Mouse (Mus musculus) forebrain, embryonic 15.5 days (tissue): ENCODE measurements at regions not wholly inside any gene's neighbourhood (a gene's known extent, or its start where the extent isn't known, plus 50 kb on each side); places are given as distances from the start of the nearest gene placed in this dataset.

Experiments used
- ATAC-seq: fragments of 200-750 bp; cut with Nextera tagmentation; replicated peaks from 2 replicates; pipeline ENCODE4 v1.8.0; 2017; ENCODE audit warnings: mild to moderate bottlenecking, moderate TSS enrichment, moderate library complexity
- H3K27ac ChIP-seq: fragments of 300-500 bp; sonication (generic); replicated peaks from 2 replicates; pipeline ENCODE4 v1.5.1; 2015; ENCODE audit warnings: mild to moderate bottlenecking, inconsistent platforms
- H3K27me3 ChIP-seq: fragments of 300-500 bp; sonication (generic); 2 replicates; pipeline ENCODE4 v1.6.1; 2015; ENCODE audit warnings: inconsistent platforms
- H3K36me3 ChIP-seq: fragments of 300-500 bp; sonication (generic); 2 replicates; pipeline ENCODE4 v1.6.1; 2015; ENCODE audit warnings: mild to moderate bottlenecking, inconsistent platforms
- H3K4me1 ChIP-seq: fragments of 300-500 bp; sonication (generic); 2 replicates; pipeline ENCODE4 v1.6.1; 2015; ENCODE audit warnings: inconsistent platforms
- H3K4me2 ChIP-seq: fragments of 300-500 bp; sonication (generic); replicated peaks from 2 replicates; pipeline ENCODE4 v1.6.1; 2015; ENCODE audit warnings: mild to moderate bottlenecking, inconsistent platforms
- H3K4me3 ChIP-seq: fragments of 300-500 bp; sonication (generic); 2 replicates; pipeline ENCODE4 v1.5.1; 2015; ENCODE audit warnings: mild to moderate bottlenecking, inconsistent platforms
- H3K9ac ChIP-seq: fragments of 300-500 bp; sonication (generic); replicated peaks from 2 replicates; pipeline ENCODE4 v1.6.1; 2015; ENCODE audit warnings: mild to moderate bottlenecking, inconsistent platforms
- H3K9me3 ChIP-seq: fragments of 300-500 bp; sonication (generic); 2 replicates; pipeline ENCODE4 v1.6.1; 2016; ENCODE audit warnings: inconsistent platforms
- WGBS: fragments of 180-500 bp; shearing (Covaris S2); methylation state at CpG from one replicate; pipeline ENCODE4 v1.1.7; 2015; ENCODE audit warnings: mixed read lengths; 5-methylcytosine and 5-hydroxymethylcytosine counted together

DNA sequence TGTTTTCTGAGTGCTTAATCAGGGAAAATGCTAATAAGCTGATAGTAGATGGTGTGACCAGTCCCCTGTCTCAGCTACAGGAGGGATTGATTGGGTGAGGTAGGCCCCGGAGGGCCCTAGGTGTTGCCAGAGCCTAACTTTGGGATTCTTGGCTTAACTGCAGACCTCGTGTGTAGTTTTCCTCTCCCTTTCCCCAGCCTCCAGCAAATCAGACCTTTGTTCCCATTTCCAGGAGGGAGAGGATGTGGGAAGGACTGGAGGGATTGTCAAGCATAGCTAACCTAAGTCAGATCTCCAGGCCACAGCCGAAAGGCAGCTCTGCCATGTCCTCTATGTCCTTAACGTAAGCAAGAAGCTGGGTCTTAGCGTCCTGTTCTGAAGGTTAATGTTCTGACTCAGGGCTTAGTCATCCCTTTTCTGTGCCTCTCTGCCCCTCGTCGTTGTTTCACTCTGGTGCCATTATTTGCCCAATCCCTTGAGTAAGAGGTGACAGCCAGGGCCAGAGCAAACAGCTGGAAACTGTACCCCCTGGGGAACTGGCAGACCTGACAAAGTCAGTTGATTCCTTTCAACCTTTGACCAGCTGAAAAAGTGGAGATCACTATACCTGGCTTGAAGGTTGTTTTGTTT lies 83.2 kb upstream of the Sipa1l1 start:
- Histone ChIP-seq H3K27ac (no peak overlapping the region), H3K4me3 (no peak overlapping the region), H3K9me3 (no peaks in the 10 kb centered on the region), H3K36me3 (no peaks in the 10 kb centered on the region), H3K4me2 (no peak overlapping the region), H3K27me3 (no peaks in the 10 kb centered on the region), H3K9ac (no peak overlapping the region), H3K4me1 (no peaks in the 10 kb centered on the region)
- 50% methylated on average over 7 of the region's 7 CpGs for WGBS
- no peak for ATAC-seq

DNA sequence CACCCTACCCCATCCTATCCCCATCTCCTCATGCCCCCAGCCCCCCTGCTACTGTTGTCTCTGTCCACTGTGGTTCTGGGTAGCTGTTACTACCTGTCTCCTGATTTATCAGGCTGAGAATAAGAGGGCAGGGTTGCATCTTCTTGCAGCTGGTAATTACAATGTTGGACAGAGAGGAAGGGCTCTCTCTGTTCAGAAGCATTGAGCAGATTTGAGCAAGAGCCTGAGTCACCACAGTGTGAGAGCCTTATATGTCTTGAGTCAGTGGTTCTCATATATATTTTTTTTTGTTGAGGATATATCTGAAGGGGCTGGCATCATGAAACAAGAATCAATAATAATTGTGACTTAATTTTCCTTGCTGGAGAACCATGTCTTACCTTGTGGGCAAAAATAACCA lies 82.7 kb upstream of the Sipa1l1 start:
- Histone ChIP-seq H3K9ac (no peak overlapping the region), H3K27ac (no peak overlapping the region), H3K4me3 (no peak overlapping the region), H3K4me2 (no peak overlapping the region), H3K4me1 (no peaks in the 10 kb centered on the region), H3K9me3 (no peaks in the 10 kb centered on the region), H3K27me3 (no peaks in the 10 kb centered on the region), H3K36me3 (no peaks in the 10 kb centered on the region)
- ATAC-seq, result no peak

DNA sequence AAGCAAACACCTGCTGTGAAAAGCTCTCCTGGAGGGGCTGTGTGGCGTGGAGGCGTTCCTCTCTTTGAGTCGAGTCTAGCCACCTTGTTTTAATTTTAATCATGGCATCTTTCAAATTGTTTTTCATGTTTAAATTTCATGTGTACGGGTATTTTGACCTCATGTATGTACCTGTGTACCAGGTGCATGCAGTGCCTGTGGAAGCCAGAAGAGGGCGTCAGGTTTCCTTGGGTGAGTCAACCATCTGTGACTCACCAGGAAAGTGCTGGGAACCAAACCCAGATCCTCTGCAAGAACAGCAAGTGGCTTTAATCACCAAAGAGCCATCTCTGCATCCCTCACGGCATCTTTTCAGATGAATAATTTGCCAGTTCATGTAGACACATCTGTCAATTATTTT lies 79.8 kb upstream of the Sipa1l1 start:
- Histone ChIP-seq H3K9ac (no peak overlapping the region), H3K4me3 (no peak overlapping the region), H3K4me1 (peaks cover 9% of the 10 kb centered on the region), H3K27me3 (no peaks in the 10 kb centered on the region), H3K9me3 (no peaks in the 10 kb centered on the region), H3K4me2 (no peak overlapping the region), H3K27ac (no peak overlapping the region), H3K36me3 (no peaks in the 10 kb centered on the region)
- 86% methylated on average over 6 of the region's 6 CpGs for WGBS
- ATAC-seq, result no peak

DNA sequence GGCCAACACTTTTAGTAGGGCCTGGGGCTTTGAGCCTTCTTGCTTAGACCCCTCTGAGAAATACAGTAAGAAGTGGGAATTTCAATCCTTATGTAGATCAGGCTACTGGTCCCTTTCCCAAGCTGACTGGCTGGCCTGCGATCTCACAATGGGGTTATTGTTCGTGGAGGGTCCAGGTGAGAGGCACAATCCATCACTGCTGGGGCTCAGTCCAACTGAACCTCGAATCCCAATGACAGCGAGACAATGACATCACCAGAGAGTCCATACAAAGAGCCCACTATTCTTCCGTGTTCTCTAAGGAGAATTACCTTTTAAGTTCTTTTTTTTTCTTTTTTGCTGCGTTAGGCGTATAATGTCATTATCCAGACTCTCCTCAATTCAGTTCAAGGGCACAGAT lies 75.8 kb upstream of the Sipa1l1 start:
- H3K4me1 ChIP-seq, result peaks cover 9% of the 10 kb centered on the region
- H3K9me3 ChIP-seq, result no peaks in the 10 kb centered on the region
- no peak for ATAC-seq
- H3K27ac ChIP-seq, result no peak overlapping the region
- no peak overlapping the region for H3K4me3 ChIP-seq
- H3K27me3 ChIP-seq, result no peaks in the 10 kb centered on the region
- H3K36me3 ChIP-seq, result no peaks in the 10 kb centered on the region
- H3K4me2 ChIP-seq, result no peak overlapping the region
- no peak overlapping the region for H3K9ac ChIP-seq
- WGBS, result 15% methylated on average over 7 of the region's 7 CpGs

DNA sequence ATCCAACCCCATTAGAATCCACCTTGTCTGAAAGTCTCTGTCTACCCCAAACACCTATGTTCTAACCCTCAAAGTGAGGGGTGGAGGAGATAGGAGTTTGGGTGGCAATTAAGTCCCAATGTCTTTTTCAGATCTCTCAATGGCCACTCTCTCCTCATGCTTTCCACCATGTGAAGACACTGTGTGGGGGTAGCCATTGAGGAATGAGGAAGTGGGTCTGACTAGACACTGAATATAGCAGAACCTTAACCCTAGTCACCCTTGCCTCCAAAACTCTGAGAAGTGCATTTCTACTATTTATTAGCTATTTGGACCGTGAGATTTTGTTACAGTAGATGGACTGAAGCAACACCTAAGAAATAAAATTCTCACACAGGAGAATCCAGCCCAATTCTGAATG lies 73.7 kb upstream of the Sipa1l1 start:
- no peaks in the 10 kb centered on the region for H3K27me3 ChIP-seq
- H3K36me3 ChIP-seq, result no peaks in the 10 kb centered on the region
- no peak overlapping the region for H3K27ac ChIP-seq
- H3K9ac ChIP-seq, result no peak overlapping the region
- peaks cover 9% of the 10 kb centered on the region for H3K4me1 ChIP-seq
- H3K9me3 ChIP-seq, result no peaks in the 10 kb centered on the region
- no peak for ATAC-seq
- no peak overlapping the region for H3K4me2 ChIP-seq
- H3K4me3 ChIP-seq, result no peak overlapping the region
- 95% methylated on average over 1 of the region's 1 CpGs for WGBS

DNA sequence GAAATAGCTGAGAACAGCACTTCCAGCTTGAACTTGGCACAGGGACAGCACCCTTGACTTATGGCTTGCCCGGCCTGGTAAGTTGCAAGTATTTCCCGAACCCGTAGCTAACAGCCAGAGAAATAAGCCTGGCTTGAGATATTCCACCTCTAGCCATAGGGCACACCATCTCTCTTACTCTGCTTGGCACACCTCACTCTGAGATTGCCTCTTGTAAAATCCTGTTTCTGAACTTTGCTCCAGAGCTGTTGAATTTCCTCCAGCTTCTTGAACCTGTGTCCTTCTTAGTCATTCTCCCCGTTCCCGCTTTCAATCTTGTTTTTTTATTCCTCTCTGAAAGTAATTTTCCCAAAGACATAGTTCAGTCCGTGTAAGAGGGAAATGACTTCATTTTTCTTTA lies 72.0 kb upstream of the Sipa1l1 start:
- Histone ChIP-seq H3K4me3 (no peak overlapping the region), H3K36me3 (no peaks in the 10 kb centered on the region), H3K4me1 (peaks cover 9% of the 10 kb centered on the region), H3K27me3 (no peaks in the 10 kb centered on the region), H3K9me3 (no peaks in the 10 kb centered on the region), H3K27ac (no peak overlapping the region), H3K4me2 (no peak overlapping the region), H3K9ac (no peak overlapping the region)
- 86% methylated on average over 6 of the region's 6 CpGs for WGBS
- no peak for ATAC-seq

DNA sequence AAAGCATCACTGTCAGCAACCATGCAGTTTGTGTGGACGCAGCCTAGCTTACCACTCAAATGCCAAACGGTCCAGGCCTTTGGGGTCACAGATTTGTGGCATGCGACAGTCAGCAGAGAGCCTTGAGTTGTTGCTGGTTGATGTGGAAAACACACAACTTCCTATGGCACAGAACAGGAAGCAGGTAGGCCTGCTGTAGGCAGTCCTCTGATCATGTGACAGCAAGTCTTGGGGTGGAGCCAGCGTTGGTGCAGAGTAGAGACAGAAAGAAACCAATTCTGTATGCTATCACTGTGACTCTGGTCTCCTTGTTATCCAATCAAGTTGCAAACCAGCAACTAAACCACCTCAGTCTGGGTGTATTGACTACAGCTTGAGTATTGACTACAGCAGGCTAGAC lies 71.5 kb upstream of the Sipa1l1 start:
- Histone ChIP-seq H3K4me3 (no peak overlapping the region), H3K27me3 (no peaks in the 10 kb centered on the region), H3K9ac (no peak overlapping the region), H3K4me2 (no peak overlapping the region), H3K27ac (no peak overlapping the region), H3K4me1 (peaks cover 9% of the 10 kb centered on the region), H3K9me3 (no peaks in the 10 kb centered on the region), H3K36me3 (no peaks in the 10 kb centered on the region)
- no peak for ATAC-seq
- 96% methylated on average over 4 of the region's 4 CpGs for WGBS

DNA sequence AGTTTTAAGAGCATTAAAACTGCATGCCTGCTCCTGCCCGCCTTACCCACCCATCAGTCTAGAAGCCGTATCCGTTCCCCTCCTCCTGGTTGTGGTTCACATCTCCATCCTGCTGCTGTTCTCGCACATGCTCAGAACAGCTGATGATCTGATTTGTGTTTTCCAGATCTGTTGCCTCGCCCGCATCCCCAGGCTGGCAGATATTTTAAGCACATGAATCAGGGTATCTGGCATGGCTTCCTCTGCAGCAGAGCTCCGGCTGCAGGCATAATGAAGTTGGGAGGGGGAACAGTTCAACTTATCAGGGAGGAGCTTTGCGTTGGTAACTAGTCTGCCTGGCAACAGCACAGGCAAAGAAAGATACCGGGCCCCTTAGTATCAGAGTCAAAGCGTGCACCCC lies 64.9 kb upstream of the Sipa1l1 start:
- Histone ChIP-seq H3K4me1 (peaks cover 22% of the 10 kb centered on the region), H3K9ac (no peak overlapping the region), H3K9me3 (no peaks in the 10 kb centered on the region), H3K27me3 (no peaks in the 10 kb centered on the region), H3K4me2 (no peak overlapping the region), H3K36me3 (no peaks in the 10 kb centered on the region), H3K4me3 (no peak overlapping the region), H3K27ac (peak overlapping the region; percentile 79)
- WGBS, result 61% methylated on average over 10 of the region's 10 CpGs
- peak; percentile 85 for ATAC-seq

DNA sequence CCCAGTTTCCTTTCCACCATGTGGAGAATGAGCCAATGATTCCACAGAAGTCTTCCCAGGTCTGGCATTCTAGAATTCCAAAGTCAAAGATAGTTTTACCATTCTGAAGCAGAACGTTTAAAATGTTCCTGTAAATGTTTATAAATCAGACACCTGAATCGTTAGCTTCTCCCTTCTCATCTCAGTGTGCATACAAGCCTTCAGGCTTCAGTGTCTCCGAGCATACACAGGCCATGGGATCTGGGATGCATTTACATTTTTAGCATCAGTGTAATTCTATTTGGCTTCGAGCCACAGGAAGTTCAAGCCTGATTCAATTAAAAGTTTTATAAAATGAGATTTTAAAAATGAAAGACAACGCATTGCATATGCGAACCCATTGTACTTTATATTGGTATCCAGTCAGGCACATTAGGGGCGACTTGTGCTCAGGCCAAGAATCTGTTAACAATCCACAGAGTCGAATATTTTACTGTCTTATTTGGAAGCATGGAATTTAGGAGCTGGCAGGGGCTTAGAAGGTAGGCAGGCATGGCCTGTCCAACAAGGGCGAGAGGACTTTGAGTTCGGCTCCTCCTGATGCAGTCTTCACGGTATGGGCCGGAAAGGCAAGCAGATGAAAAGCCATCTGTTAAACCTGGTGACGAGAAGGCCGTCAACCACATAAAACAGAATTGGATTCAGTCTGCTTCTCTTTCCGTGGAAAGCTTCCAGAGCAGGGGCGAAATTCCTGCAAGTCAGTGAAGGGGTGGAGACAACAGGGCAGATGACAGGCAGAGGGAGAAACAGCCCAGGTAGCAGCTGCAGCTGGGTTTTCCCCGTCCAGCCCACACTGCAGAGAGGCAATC lies 63.7 kb upstream of the Sipa1l1 start:
- no peak overlapping the region for H3K4me3 ChIP-seq
- 64% methylated on average over 17 of the region's 17 CpGs for WGBS
- H3K4me2 ChIP-seq, result no peak overlapping the region
- ATAC-seq, result peak; percentile 23; the same call in 1 of the 2 replicates
- H3K9ac ChIP-seq, result no peak overlapping the region
- H3K36me3 ChIP-seq, result no peaks in the 10 kb centered on the region
- H3K9me3 ChIP-seq, result no peaks in the 10 kb centered on the region
- H3K4me1 ChIP-seq, result peaks cover 22% of the 10 kb centered on the region
- H3K27me3 ChIP-seq, result no peaks in the 10 kb centered on the region
- peak overlapping the region; percentile 79 for H3K27ac ChIP-seq

DNA sequence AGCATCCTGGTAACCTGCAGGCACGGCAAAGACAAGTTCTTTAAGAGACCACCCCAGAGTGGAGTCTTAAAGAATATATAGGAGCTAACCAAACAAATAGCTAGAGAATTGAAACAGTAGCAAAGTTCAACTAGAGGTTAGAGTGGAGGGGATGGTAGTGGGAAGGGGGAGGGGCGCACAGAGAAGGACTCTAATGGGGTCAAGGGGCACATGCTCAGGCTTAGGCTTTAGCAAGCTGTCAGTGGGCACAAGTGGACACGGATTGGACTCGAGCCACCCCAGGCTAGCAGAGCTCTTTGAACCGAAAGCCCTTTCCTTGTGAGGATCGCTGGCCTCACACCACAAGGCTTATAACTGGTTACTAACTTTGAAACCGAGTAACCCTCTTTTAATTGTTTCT lies 53.4 kb upstream of the Sipa1l1 start:
- H3K9me3 ChIP-seq, result no peaks in the 10 kb centered on the region
- H3K27me3 ChIP-seq, result no peaks in the 10 kb centered on the region
- no peaks in the 10 kb centered on the region for H3K4me1 ChIP-seq
- ATAC-seq, result no peak
- 66% methylated on average over 7 of the region's 7 CpGs for WGBS
- H3K36me3 ChIP-seq, result no peaks in the 10 kb centered on the region
- H3K4me2 ChIP-seq, result no peak overlapping the region
- no peak overlapping the region for H3K4me3 ChIP-seq
- H3K9ac ChIP-seq, result no peak overlapping the region
- no peak overlapping the region for H3K27ac ChIP-seq
